Comparison of ENCODE assay signal across 24 mouse cellular contexts in the genomic region with DNA sequence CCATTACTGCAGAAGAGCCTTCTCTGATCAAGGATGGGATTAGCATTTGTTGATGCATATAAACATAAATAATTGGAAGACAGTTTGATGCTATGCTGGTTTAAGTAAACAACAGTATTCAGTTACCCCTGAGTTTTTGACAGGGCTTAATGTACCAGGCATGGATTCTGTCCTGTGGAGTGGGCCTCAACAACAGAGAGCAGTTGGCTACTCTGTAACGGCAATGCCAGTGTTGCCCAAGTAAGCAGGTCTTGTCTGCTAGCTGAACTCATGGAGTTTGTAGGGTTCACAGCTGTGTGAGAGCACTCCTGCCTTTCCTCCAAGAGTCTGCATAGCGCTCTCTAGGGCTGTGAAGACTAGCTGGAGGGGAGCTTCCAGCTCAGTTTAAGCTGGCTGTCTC.
DNase-seq lines count a peak whose midpoint lies in the region; ATAC-seq and TF ChIP-seq lines count a peak whose summit lies in the region.
"Had no signal": no experiment of that assay in that cellular context is flagged by ENCODE, and none has a peak within 500 bp of the region (broad histone marks: within the 10 kb centered on the region; RNA-seq: fewer than 3 reads in every experiment).

No protein-coding gene starts in this region.

- no peak for ATAC-seq in liver, postnatal 0 days
- ATAC-seq: forebrain, embryonic 13.5 days; forebrain, embryonic 16.5 days; hindbrain, embryonic 16.5 days; intestine, embryonic 16.5 days; Patski had no signal

- DNase-seq in heart, adult 11 months: peak; percentile 72
- DNase-seq in heart, postnatal 14 days: no peak
- DNase-seq in liver, postnatal 0 days: no peak
- no peak for DNase-seq in liver
- DNase-seq in thymus, adult 2 months: no peak
- DNase-seq in thymus, postnatal 25 days: no peak
- DNase-seq: adrenal gland, postnatal 10 days; adrenal gland, postnatal 36 days; cerebellum, adult 18-20 months; cerebellum, adult 9-10 months; cerebellum, postnatal 14 days; gastrocnemius, postnatal 25 days; heart, postnatal 36 days had no signal

- H3K4me2 ChIP-seq in liver, postnatal 0 days (ENCODE audit: low read depth, low read length): no peak overlapping the region
- H3K4me2 ChIP-seq: forebrain, embryonic 13.5 days; heart, embryonic 13.5 days; hindbrain, embryonic 13.5 days had no signal

- H3K36me3 ChIP-seq in liver, postnatal 0 days (replicated peaks; ENCODE audit: insufficient read depth, low read length): peaks cover 15% of the 10 kb centered on the region
- H3K36me3 ChIP-seq in thymus, adult 2 months (ENCODE audit: control insufficient read depth, insufficient read depth, low read length): peaks cover 90% of the 10 kb centered on the region
- H3K36me3 ChIP-seq: forebrain, embryonic 10.5 days; G1E; hindbrain, embryonic 10.5 days; hindbrain, embryonic 13.5 days had no signal

- intact Hi-C loops in heart, postnatal 14 days (cut with DNase I): loop anchor here (10.0 kb wide), 1 partner anchor 208 kb away; no protein-coding TSS in a partner anchor

- H3K9me3 ChIP-seq in liver, postnatal 0 days (ENCODE audit: low read length): no peaks in the 10 kb centered on the region
- H3K9me3 ChIP-seq: forebrain, embryonic 10.5 days; forebrain, embryonic 13.5 days; heart, embryonic 13.5 days; hindbrain, embryonic 13.5 days had no signal

- H3K4me1 ChIP-seq in liver, postnatal 0 days (ENCODE audit: insufficient read depth): peaks cover 7% of the 10 kb centered on the region
- peaks cover 53% of the 10 kb centered on the region for H3K4me1 ChIP-seq in thymus, adult 2 months (replicated peaks; ENCODE audit: control insufficient read depth, insufficient read depth, low read length)
- H3K4me1 ChIP-seq: hindbrain, embryonic 13.5 days had no signal

- no peak overlapping the region for H3K4me3 ChIP-seq in liver, postnatal 0 days (ENCODE audit: low read depth, low read length)
- H3K4me3 ChIP-seq in thymus, adult 2 months (ENCODE audit: control insufficient read depth, insufficient read depth, low read length): no peak overlapping the region
- H3K4me3 ChIP-seq: forebrain, embryonic 10.5 days; forebrain, embryonic 13.5 days; heart, embryonic 13.5 days; hindbrain, embryonic 10.5 days; hindbrain, embryonic 13.5 days had no signal

- TF ChIP-seq POLR2A in thymus, adult 2 months (IDR thresholded peaks at IDR 0.05; ENCODE audit: control insufficient read depth, extremely low read depth, insufficient read depth, low read length, poor library complexity): no peak

- no peak for TF ChIP-seq EP300 in liver, postnatal 0 days (IDR thresholded peaks at IDR 0.05; ENCODE audit: low read depth)

- 85% methylated on average over 2 of the region's 2 CpGs for WGBS in liver, postnatal 0 days (ENCODE audit: insufficient replicate concordance)
- 87% methylated on average over 2 of the region's 2 CpGs for WGBS in thymus, adult 2 months

- peak overlapping the region; percentile 29; the same call in 1 of the 2 replicates for H3K27ac ChIP-seq in liver, postnatal 0 days (ENCODE audit: low read depth)
- H3K27ac ChIP-seq in thymus, adult 2 months (ENCODE audit: control insufficient read depth, insufficient read depth, low read length): peak overlapping the region; percentile 88
- H3K27ac ChIP-seq: forebrain, embryonic 10.5 days; forebrain, embryonic 13.5 days; heart, embryonic 13.5 days; hindbrain, embryonic 10.5 days; hindbrain, embryonic 13.5 days had no signal

- H3K9ac ChIP-seq in liver, postnatal 0 days (replicated peaks): no peak overlapping the region
- H3K9ac ChIP-seq: forebrain, embryonic 13.5 days; heart, embryonic 13.5 days; hindbrain, embryonic 13.5 days had no signal

- TF ChIP-seq CTCF in liver, postnatal 0 days (IDR thresholded peaks at IDR 0.05; ENCODE audit: low read depth): no peak
- no peak for TF ChIP-seq CTCF in thymus, adult 2 months (IDR thresholded peaks at IDR 0.05; ENCODE audit: borderline replicate concordance, control insufficient read depth, extremely low read depth, insufficient read depth, low read length, poor library complexity)

- no peaks in the 10 kb centered on the region for H3K27me3 ChIP-seq in liver, postnatal 0 days (ENCODE audit: insufficient read depth, low read length)
- no peaks in the 10 kb centered on the region for H3K27me3 ChIP-seq in thymus, adult 2 months (ENCODE audit: control insufficient read depth, insufficient read depth, low read length)
- H3K27me3 ChIP-seq: CH12.LX; forebrain, embryonic 13.5 days; heart, embryonic 13.5 days; Patski had no signal
